Mouse (Mus musculus) hindbrain, embryonic 11.5 days (tissue): ENCODE results near the gene Med14. TPM values are rescaled to one million over a fixed set of nuclear protein-coding genes. Genes with fewer than 3 reads are reported as not detected.

Experiments used
- ATAC-seq: fragments of 200-750 bp; cut with Nextera tagmentation; 2 replicates; pipeline ENCODE4 v1.8.0; 2017; ENCODE audit warnings: mild to moderate bottlenecking, moderate TSS enrichment, moderate library complexity; ENCODE audit not compliant: low FRiP score
- DNase-seq: peaks from one replicate; pipeline ENCODE4 v3.0.0-alpha.2; 2015; ENCODE audit warnings: low spot score
- H3K27ac ChIP-seq: fragments of 300-500 bp; sonication (generic); 2 replicates; pipeline ENCODE4 v1.5.1; 2014; ENCODE audit warnings: mild to moderate bottlenecking, low read depth, low read length
- H3K27me3 ChIP-seq: fragments of 300-500 bp; sonication (generic); 2 replicates; pipeline ENCODE4 v1.6.1; 2014; ENCODE audit warnings: mild to moderate bottlenecking, low read length, moderate library complexity, mixed read lengths; ENCODE audit not compliant: control insufficient read depth, insufficient read depth
- H3K36me3 ChIP-seq: fragments of 300-500 bp; sonication (generic); 2 replicates; pipeline ENCODE4 v1.6.1; 2014; ENCODE audit warnings: mild to moderate bottlenecking, low read length, moderate library complexity, mixed read lengths; ENCODE audit not compliant: control insufficient read depth, insufficient read depth
- H3K4me1 ChIP-seq: fragments of 300-500 bp; sonication (generic); replicated peaks from 2 replicates; pipeline ENCODE4 v1.6.1; 2014; ENCODE audit warnings: low read length, mixed read lengths; ENCODE audit not compliant: control insufficient read depth, insufficient read depth
- H3K4me2 ChIP-seq: fragments of 300-500 bp; sonication (generic); replicated peaks from 2 replicates; pipeline ENCODE4 v1.6.1; 2014; ENCODE audit warnings: mild to moderate bottlenecking, low read depth, low read length
- H3K4me3 ChIP-seq: fragments of 300-500 bp; sonication (generic); 2 replicates; pipeline ENCODE4 v1.5.1; 2014; ENCODE audit warnings: low read depth, low read length
- H3K9ac ChIP-seq: fragments of 300-500 bp; sonication (generic); 2 replicates; pipeline ENCODE4 v1.6.1; 2014; ENCODE audit warnings: low read depth, low read length
- H3K9me3 ChIP-seq: fragments of 300-500 bp; sonication (generic); 2 replicates; pipeline ENCODE4 v1.6.1; 2016; ENCODE audit warnings: low read length; ENCODE audit not compliant: control insufficient read depth
- WGBS: fragments of 180-500 bp; shearing (Covaris S2); extraction: QIAGEN DNeasy Blood & Tissue Kit; methylation state at CpG from one replicate; pipeline ENCODE4 v1.1.7; 2014; 5-methylcytosine and 5-hydroxymethylcytosine counted together
- polyA plus RNA-seq: library from polyadenylated mRNA; unstranded; fragments of >200 nt; fragmentation: Nextera tagmentation; extraction: Ambion mirVana; gene quantifications from 2 replicates; pipeline ENCODE4 v1.2.1, GENCODE M21; 2014

Gene Med14
- 23.0 and 27.8 TPM in 2 replicates for polyA plus RNA-seq

GRCm38 (mm10) chrX:12761626-12762333, at the start of gene Med14:
Med14 (minus strand) TSS chrX:12762073.
- Histone ChIP-seq H3K27me3 (0 out of 2 replicates have a peak, but pooled peaks cover 4% of the 10 kb centered on the region), H3K4me2 (peak within 1 kb of the TSS; percentile 58), H3K27ac (peak within 1 kb of the TSS; percentile 90), H3K9me3 (no peaks in the 10 kb centered on the region), H3K9ac (peak within 1 kb of the TSS; percentile 71), H3K4me1 (no peaks in the 10 kb centered on the region), H3K36me3 (no peaks in the 10 kb centered on the region), H3K4me3 (peak within 1 kb of the TSS; percentile 62)
- WGBS: 5% methylated on average over 35 of the region's 79 CpGs
- DNase-seq (peak; percentile 84), ATAC-seq (peak; percentile 97)

- H3K9ac ChIP-seq: no peak overlapping the region
- H3K4me3 ChIP-seq: no peak overlapping the region
- 78% methylated on average over 4 of the region's 4 CpGs for WGBS
- ATAC-seq (no peak), DNase-seq (no peak)
- H3K27ac ChIP-seq: no peak overlapping the region
- no peak overlapping the region for H3K4me2 ChIP-seq
- H3K4me1 ChIP-seq: no peaks in the 10 kb centered on the region
- no peaks in the 10 kb centered on the region for H3K36me3 ChIP-seq
- H3K9me3 ChIP-seq: no peaks in the 10 kb centered on the region
- H3K27me3 ChIP-seq: no peaks in the 10 kb centered on the region
These were observed 38.7 kb upstream of the Med14 start for GRCm38 (mm10) chrX:12800559-12800958.

GRCm38 (mm10) chrX:12794842-12795241, 33.0 kb upstream of the Med14 start:
- H3K27me3 ChIP-seq: no peaks in the 10 kb centered on the region
- H3K4me2 ChIP-seq: no peak overlapping the region
- no peak overlapping the region for H3K27ac ChIP-seq
- ATAC-seq (no peak), DNase-seq (no peak)
- 72% methylated on average over 2 of the region's 2 CpGs for WGBS
- H3K9ac ChIP-seq: no peak overlapping the region
- no peaks in the 10 kb centered on the region for H3K9me3 ChIP-seq
- no peaks in the 10 kb centered on the region for H3K36me3 ChIP-seq
- no peak overlapping the region for H3K4me3 ChIP-seq
- H3K4me1 ChIP-seq: no peaks in the 10 kb centered on the region

- WGBS: 80% methylated on average over 4 of the region's 4 CpGs
- Histone ChIP-seq H3K9ac (no peak overlapping the region), H3K27ac (no peak overlapping the region), H3K4me2 (no peak overlapping the region), H3K27me3 (no peaks in the 10 kb centered on the region), H3K36me3 (no peaks in the 10 kb centered on the region), H3K4me3 (no peak overlapping the region), H3K4me1 (no peaks in the 10 kb centered on the region), H3K9me3 (no peaks in the 10 kb centered on the region)
- DNase-seq: peak; percentile 18
- ATAC-seq: peak; percentile 60; the same call in 1 of the 2 replicates
These were observed 29.9 kb upstream of the Med14 start for GRCm38 (mm10) chrX:12791674-12792340.

GRCm38 (mm10) chrX:12773236-12773635, 11.4 kb upstream of the Med14 start:
- Histone ChIP-seq H3K4me1 (no peaks in the 10 kb centered on the region), H3K36me3 (no peaks in the 10 kb centered on the region), H3K4me2 (no peak overlapping the region), H3K27me3 (no peaks in the 10 kb centered on the region), H3K9ac (no peak overlapping the region), H3K4me3 (no peak overlapping the region), H3K9me3 (no peaks in the 10 kb centered on the region), H3K27ac (no peak overlapping the region)
- WGBS: 88% methylated on average over 3 of the region's 3 CpGs
- ATAC-seq (no peak), DNase-seq (no peak)

GRCm38 (mm10) chrX:12771561-12771960, 9.7 kb upstream of the Med14 start:
- DNase-seq (no peak), ATAC-seq (no peak)
- Histone ChIP-seq H3K4me1 (no peaks in the 10 kb centered on the region), H3K27me3 (no peaks in the 10 kb centered on the region), H3K4me2 (no peak overlapping the region), H3K9me3 (no peaks in the 10 kb centered on the region), H3K4me3 (no peak overlapping the region), H3K27ac (no peak overlapping the region), H3K9ac (no peak overlapping the region), H3K36me3 (no peaks in the 10 kb centered on the region)
- WGBS: 87% methylated on average over 2 of the region's 2 CpGs

- no peak for DNase-seq
- Histone ChIP-seq H3K4me2 (no peak overlapping the region), H3K36me3 (no peaks in the 10 kb centered on the region), H3K9me3 (no peaks in the 10 kb centered on the region), H3K9ac (no peak overlapping the region), H3K27ac (no peak overlapping the region), H3K4me3 (no peak overlapping the region), H3K4me1 (no peaks in the 10 kb centered on the region), H3K27me3 (no peaks in the 10 kb centered on the region)
- ATAC-seq: no peak
- WGBS: 58% methylated on average over 3 of the region's 3 CpGs
These were observed 6.7 kb upstream of the Med14 start for GRCm38 (mm10) chrX:12768571-12768970.

GRCm38 (mm10) chrX:12766846-12767564, 5.1 kb upstream of the Med14 start:
- H3K4me1 ChIP-seq: no peaks in the 10 kb centered on the region
- H3K9me3 ChIP-seq: no peaks in the 10 kb centered on the region
- no peak overlapping the region for H3K4me3 ChIP-seq
- DNase-seq (no peak), ATAC-seq (no peak)
- no peak overlapping the region for H3K27ac ChIP-seq
- no peaks in the 10 kb centered on the region for H3K27me3 ChIP-seq
- H3K9ac ChIP-seq: no peak overlapping the region
- no peaks in the 10 kb centered on the region for H3K36me3 ChIP-seq
- WGBS: 72% methylated on average over 4 of the region's 4 CpGs
- no peak overlapping the region for H3K4me2 ChIP-seq
